Mouse (Mus musculus): Measurements from ENCODE around the gene Prom2. TPM values are rescaled to one million over a fixed set of nuclear protein-coding genes. Genes with fewer than 3 reads are reported as not detected.

The Prom2 gene
- total RNA-seq, 2 experiments from 2014 or later: 0.11 TPM; not detected in 1

GRCm38 (mm10) chr2:127503751-127504549 is 37.3 kb downstream of the Prom2 start:
- intact Hi-C loops (cut with DNase I): loop anchor here (5.0 kb wide), 1 partner anchor 42 kb away; no protein-coding TSS in a partner anchor
- DNase-seq (ENCODE audit: extremely low spot score in 1 of 2, low spot score in 2 of 2): peak; percentile 69 to 84

DNA sequence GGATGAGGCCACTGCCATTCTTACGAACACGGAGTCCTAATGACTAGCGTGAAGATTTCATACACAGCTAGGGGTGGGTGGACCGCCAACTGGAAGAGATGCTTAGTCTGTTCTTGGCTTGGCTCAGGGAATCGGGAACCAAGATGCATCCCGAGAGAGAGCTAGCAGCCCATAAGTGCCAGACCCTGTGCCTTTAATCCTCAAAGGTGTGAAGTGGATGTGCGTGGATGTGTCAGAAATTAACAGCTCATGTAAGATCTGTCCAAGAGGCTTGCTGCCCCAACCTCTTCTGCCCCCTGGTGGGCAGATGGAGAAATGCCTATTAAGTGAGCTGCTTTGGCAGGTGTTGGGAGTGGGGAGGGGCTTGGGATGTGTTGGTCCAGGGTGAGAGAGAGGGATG is 40.2 kb downstream of the Prom2 start:
- peak in 1 of 2 experiments; percentile 72 for DNase-seq (ENCODE audit: extremely low spot score in 1 of 2, low spot score in 2 of 2)
- intact Hi-C loops (cut with DNase I): loop anchor here (5.0 kb wide), 1 partner anchor 39 kb away; no protein-coding TSS in a partner anchor

GRCm38 (mm10) chr2:127498750-127499149 is 42.5 kb downstream of the Prom2 start:
- intact Hi-C loops (cut with DNase I): no loop called here
- DNase-seq (ENCODE audit: extremely low spot score in 1 of 2, low spot score in 2 of 2): no peak

- intact Hi-C loops (cut with DNase I): no loop called here
- no peak for DNase-seq (ENCODE audit: extremely low spot score in 1 of 2, low spot score in 2 of 2)
Observed at GRCm38 (mm10) chr2:127496321-127496720, 44.9 kb downstream of the Prom2 start.

GRCm38 (mm10) chr2:127484476-127485170 is 56.6 kb downstream of the Prom2 start:
- peak in 1 of 2 experiments; percentile 79 for DNase-seq (ENCODE audit: extremely low spot score in 1 of 2, low spot score in 2 of 2)
- intact Hi-C loops (cut with DNase I): no loop called here

DNA sequence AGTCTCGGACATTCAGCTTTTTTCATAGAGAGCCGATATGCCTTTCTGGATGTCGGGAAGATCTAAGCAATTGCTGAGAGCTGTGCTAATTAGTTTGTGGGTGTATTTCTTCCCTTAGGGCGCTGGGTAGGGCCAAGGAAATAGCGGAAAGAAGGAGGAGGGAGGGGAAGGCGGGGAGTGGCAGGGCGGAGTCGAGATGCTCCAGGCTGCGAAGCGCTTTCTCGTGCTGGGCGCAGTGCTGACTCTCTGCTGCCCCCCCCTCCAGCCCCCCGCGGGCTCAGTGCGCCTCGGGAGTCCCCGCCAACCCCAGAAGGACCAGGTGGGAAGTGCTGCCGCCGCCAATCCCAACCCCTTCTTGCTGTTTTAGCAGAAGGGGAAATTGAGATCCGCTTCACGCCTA is 58.3 kb downstream of the Prom2 start:
- DNase-seq (ENCODE audit: extremely low spot score in 1 of 2, low spot score in 2 of 2): peak in 1 of 2 experiments; percentile 52
- intact Hi-C loops (cut with DNase I): no loop called here

- intact Hi-C loops (cut with DNase I): no loop called here
- peak in 1 of 2 experiments; percentile 84 for DNase-seq (ENCODE audit: extremely low spot score in 1 of 2, low spot score in 2 of 2)
Observed at GRCm38 (mm10) chr2:127482533-127482911, 58.7 kb downstream of the Prom2 start.

- no peak for DNase-seq (ENCODE audit: extremely low spot score in 1 of 2, low spot score in 2 of 2)
Observed at GRCm38 (mm10) chr2:127481841-127482532, 59.3 kb downstream of the Prom2 start.

DNA sequence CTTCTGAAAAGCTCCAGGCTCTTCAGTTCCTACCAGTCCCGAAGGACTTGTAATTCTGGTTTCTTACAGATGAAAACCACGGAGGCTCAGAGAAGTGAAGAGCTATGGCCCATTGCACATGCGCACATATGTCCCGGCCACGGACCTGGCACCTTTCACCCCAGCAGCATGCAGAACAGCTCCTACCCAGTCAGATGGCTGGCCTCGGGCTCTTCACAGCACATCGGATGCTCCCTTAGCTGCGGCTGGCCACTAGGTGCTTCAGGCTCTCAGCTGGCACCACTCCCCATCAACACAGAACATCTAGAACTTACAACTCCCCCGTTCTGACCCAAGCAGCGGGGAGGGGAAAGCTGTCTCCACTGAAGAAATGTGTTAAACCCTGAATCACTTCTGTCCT is 61.5 kb downstream of the Prom2 start:
- DNase-seq (ENCODE audit: extremely low spot score in 1 of 2, low spot score in 2 of 2): no peak
- intact Hi-C loops (cut with DNase I): no loop called here

More at GRCm38 (mm10) chr2:127481841-127482532, 59.3 kb downstream of the Prom2 start:
- intact Hi-C loops (cut with DNase I): no loop called here

GRCm38 (mm10) chr2:127479210-127479609 is 62.1 kb downstream of the Prom2 start:
- intact Hi-C loops (cut with DNase I): no loop called here

More at GRCm38 (mm10) chr2:127479210-127479609, 62.1 kb downstream of the Prom2 start:
- no peak for DNase-seq (ENCODE audit: extremely low spot score in 1 of 2, low spot score in 2 of 2)

Other genes starting within 250 kb of the Prom2 start
- gene Dusp2, start 205.3 kb downstream of the Prom2 start, total RNA-seq (2021): 1 to 10 TPM; 4.5 to 6.1 TPM
- gene Astl, start 202.8 kb downstream of the Prom2 start, total RNA-seq (2021): not detected
- under 1 TPM; 0.45 to 0.81 TPM for gene Adra2b, start 178.3 kb downstream of the Prom2 start, total RNA-seq (2021)
- under 1 TPM; 0.39 to 0.49 TPM for gene Gpat2, start 116.3 kb downstream of the Prom2 start, total RNA-seq (2021)
- 10 to 100 TPM; 15.6 to 18.6 TPM for gene Fahd2a, start 96.9 kb downstream of the Prom2 start, total RNA-seq (2021)
- 10 to 100 TPM; 61.7 to 67.9 TPM for gene Kcnip3, start 19.4 kb downstream of the Prom2 start, total RNA-seq (2021)
- 1 to 10 TPM; 8.0 to 9.3 TPM for gene Zfp661, start 45.6 kb upstream of the Prom2 start, total RNA-seq (2021)
- 10 to 100 TPM; 90.7 to 100.0 TPM for gene Mrps5, start 45.8 kb upstream of the Prom2 start, total RNA-seq (2021)
- gene Mal, start 115.2 kb upstream of the Prom2 start, total RNA-seq (2021): 1 to 10 TPM; 3.9 to 7.9 TPM
- under 1 TPM; 0.79 to 0.88 TPM for gene Mall, start 188.5 kb upstream of the Prom2 start, total RNA-seq (2021)
- 10 to 100 TPM; 15.6 to 16.6 TPM for gene Nphp1, start 247.4 kb upstream of the Prom2 start, total RNA-seq (2021)